Mouse (Mus musculus): Measurements from ENCODE around the gene Pex5.
"Not testable (repeated sequence)": the region's sequence is repeated elsewhere in the genome, so short reads cannot be mapped to it uniquely, and the experiment has no call there.

Gene Pex5

DNA sequence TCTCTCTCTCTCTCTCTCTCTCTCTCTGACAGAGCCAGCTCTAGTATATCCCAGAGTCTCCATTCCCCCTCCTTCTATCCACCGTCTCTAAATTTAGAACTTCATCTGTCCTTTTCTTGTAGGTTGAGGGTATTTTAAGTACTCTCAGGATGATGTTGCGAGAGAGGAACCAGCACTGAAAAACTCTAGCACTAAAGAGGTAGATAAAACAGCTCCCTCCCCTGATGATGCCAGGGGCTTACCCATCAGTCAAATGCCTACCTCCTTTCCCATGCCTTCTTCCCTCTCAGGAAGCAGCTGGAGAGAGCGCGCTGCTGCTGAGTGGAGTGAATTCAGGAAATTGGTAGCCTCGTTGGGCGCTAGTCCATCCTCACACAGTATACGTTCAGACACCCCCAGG is 12.4 kb upstream of the Pex5 start:
- no peak for DNase-seq (ENCODE audit: low read depth, low spot score)

DNA sequence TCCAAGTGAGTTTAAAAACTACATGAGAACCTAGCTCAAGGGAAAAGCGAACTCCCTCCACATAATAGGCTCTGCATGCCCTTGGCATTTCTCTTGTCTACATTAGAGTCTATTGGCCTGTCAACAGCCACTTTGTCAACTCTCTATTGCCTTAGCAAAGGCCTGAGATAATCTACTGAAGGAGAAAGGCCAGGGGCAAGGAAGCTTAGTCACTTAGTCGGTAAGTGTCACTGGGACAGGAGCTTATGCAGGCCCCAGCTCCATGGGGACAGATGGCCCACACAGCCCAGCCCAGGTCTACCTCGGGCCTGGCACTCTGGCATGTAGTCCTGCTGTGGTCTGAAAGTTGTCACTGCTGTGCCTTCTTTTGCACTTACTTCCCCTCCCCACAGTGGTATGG is 11.7 kb upstream of the Pex5 start:
- DNase-seq (ENCODE audit: low read depth, low spot score): no peak

DNA sequence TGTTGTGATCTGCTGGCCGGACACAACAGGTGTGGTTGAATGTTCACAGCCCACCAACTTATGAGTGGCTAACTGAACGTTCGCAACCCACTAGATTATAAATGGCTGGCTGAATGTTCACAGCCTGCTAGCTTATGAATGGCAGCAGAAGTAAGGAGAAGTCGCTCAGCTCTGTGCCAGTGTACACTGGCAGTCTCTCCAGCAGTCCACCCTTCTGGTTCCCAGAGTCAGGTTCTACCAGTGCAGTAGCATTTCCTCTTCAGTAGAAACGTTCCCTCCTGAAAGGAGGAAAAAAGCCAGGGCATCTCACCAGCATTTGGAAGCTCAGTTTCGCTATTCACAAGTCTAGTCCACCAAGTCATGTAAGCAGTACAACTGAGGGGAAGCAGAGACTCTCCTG is 10.7 kb upstream of the Pex5 start:
- DNase-seq (ENCODE audit: low read depth, low spot score): no peak

DNA sequence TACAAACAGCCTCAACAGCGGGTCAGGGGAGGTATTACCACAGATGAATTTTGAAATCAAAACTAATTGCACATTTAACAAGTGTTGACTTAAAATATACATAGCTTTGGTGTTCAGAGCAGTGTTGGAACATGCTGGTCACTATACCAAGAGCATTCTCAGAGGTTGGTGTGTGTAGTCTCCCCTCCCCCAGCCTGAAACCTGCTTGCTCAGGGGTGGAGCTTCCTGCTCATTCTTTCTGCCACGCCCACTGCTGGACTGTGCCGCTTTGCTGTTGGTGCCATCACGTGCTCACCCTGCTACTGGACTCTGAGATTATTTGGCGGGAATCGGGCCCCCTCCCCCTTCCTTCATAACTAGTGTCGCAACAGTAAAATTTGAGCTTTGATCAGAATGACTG is 10.2 kb upstream of the Pex5 start:
- DNase-seq (ENCODE audit: low read depth, low spot score): not testable (repeated sequence)

DNA sequence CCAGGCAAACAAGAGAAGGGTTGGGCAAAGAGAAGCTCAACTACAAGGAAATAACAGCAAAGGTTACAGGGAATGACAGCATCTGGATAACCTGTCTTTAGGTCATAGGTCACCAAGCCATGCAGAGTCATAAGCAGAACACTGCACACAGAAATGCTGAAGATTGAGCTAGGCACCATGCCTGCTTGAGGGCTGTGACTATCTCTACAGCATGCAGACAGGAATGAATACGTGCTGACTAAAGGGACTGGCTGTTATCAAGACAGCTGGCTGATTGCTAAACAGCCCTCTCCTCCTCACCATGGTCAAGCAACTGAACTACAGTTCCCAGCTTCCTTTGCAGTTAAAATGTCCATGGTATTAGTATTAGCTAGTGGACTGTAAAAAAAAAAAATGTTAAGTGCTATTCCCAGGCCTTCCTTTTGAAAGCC is 9.2 kb upstream of the Pex5 start:
- DNase-seq (ENCODE audit: low read depth, low spot score): no peak

DNA sequence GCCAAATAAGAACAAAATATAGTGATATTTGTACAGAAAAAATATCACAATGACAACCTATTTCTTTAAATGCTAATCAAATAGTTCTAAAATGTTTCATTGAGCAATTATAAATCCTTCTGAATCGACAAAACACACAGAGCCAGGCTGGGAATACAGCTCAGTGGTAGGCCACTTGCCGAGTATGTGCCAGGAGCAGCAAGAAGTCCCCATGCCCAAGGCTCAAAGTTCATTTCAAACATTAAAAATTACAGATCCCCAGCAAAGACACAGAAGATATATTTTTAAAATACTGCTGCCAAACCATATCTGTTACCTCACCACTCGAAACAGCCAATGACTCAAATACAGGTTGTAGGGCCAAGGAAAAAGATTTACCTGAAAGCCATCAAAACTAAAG is 3.8 kb upstream of the Pex5 start:
- no peak for DNase-seq (ENCODE audit: low read depth, low spot score)

DNA sequence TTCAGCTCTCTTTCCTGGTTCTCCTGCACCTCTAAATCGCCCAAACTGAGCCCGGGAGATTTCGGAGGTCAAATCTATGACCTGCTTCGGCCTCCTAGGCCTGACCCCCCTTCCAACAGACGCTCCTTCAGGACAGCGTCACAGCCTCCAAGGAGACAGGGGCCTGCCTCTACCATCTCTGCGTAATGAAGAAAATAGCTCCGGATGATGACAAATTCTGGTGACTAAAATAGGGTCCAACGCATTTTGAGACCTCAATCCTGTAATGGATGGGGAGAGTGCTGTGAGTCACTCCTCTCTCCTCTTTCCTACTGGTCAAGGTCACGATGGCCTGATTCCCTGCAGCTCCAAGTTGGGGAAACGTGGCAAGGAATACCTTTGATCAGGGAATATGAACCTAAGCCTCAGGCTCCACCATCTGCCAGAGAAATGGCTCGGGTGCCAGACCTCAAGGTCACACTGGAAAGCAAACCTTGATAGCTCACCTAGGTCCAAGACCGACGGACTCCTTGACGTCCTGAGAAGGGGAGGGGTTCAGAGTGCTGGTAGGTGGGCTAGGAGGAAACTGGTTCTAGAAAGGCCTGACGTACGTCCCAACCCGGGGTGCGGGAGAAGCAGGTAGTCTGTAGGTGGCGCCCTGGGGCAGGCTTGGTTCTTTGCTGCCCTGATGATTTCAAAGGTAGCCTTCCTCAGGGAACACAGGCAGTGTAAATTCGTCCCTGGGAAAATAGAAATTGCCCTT is 651 bp upstream of the Pex5 start:
- DNase-seq (ENCODE audit: low read depth, low spot score): peak; percentile 63

DNA sequence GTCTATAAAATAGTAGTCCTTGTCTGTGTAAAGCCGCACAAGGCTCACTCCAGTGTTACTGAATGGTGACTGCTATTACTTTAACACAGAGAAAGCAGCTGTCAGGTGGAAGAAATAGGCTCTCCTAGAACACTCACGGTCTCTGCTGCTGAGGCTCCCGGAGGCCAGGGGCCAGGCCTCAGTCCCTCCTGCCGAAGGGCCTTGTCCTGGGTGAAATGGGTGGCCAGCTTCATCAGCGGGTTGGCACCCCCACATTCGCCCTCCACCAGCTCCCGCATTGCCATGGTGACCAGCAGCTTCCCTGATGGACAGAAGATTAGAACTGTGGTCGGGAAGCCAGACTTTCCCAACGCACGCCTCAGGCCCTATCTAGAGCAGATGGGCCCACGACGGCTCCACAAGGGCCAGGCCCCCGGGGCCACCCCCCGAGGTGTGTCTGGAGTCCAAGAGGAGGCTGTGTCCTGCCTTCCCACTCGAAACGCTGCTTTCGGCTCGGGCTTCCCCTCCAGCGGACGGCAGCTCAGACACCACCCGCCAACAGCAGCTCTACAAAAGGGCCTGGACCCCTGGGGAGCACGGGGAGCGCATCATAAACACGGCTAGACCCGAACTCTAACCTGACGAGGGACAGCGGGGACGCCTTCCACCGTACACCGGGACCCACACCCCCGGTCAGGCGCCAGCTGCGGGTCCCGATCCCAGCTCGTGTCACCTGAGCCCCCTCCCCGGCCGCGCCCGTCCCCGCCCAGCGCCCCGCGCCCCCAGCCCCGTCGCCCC is 529 bp downstream of the Pex5 start:
- peak; percentile 16 for DNase-seq (ENCODE audit: low read depth, low spot score)

DNA sequence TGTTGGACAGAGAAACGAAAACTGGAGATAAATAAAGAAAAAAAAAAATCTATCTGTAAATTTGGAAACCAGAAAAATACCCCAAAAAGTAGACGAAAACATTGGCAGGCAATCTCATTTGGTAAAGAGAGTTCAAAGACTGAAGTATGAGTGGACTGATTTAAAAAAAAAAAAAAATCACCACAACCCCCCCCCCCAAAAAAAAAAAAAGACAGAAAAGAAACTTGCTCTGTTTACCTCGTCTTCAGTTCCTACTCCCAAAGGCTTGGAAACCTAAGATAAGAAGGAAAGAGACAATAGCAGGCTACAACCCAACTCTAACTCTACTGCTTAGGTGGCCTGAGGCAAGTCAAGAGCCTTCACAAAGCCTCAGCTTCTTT is 1.1 kb downstream of the Pex5 start:
- DNase-seq (ENCODE audit: low read depth, low spot score): peak; percentile 2

DNA sequence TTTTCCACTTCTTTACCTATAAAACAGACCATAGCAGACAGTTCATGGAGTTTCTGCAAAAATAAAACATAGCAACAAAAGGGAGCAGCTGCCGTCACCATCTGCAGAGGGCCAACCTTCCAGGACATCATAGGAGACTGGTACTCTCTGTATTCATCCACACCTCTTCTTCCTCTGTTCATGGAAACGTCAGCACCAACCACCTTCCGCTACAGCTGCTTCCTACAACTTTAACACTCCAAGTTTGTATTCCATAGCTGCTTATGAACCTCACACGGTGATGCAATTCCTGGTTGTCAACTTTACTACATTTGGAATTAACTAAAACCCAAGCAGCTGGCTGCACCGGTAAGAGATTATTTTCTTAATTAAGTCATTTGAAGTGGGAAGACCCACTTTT is 6.5 kb downstream of the Pex5 start:
- no peak for DNase-seq (ENCODE audit: low read depth, low spot score)

DNA sequence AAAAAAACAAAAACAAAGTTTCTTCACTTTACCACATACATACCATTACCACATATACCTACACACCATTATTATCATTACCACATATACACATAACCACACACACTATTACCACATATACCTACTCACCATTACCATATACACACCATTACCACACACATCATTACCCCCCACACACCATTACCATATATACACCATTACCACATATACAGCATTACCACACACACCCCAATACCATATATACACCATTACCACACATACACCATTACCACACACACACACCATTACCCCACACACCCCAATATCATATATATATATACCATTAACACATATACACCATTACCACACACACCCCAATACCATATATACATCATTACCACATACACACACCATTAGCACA is 7.7 kb downstream of the Pex5 start:
- DNase-seq (ENCODE audit: low read depth, low spot score): no peak

DNA sequence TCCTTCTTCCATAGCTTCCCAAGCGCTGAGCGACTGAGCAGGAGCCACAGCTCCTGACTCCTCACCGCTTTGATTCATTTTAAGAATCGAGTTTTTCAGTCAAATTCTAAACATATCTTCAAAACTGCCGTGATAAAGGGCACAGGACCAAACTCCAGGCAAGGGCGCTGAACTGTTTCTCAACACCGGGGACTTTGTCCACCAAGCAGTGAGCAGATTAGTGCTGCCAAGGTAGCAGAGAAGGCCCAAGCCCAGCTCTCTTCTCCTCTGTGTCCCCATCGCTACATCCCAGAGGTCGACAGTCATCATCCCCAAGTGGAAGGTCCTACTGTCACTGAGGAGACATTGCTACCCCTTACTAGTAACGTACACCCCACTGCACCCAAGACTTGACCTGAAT is 8.5 kb downstream of the Pex5 start:
- DNase-seq (ENCODE audit: low read depth, low spot score): no peak

DNA sequence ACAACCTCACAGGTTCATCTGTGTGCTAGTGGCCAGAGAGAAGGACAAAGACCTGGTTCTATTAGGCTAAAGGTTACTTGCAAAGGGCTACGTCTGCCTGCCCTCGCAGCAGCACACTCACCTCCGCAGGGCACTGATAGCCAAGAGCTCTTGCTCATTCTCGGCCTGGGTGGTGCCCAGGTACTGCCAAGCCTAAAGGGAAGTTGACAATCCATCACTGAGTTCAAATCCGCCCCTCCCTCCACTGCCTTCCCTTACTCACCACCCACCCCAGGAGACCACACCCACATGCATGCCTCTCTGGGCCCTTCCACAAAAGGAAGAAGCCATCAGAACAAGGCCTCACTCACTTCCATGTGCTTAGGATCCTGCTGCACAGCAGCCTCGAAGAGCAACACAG is 15.1 kb downstream of the Pex5 start:
- no peak for DNase-seq (ENCODE audit: low read depth, low spot score)

DNA sequence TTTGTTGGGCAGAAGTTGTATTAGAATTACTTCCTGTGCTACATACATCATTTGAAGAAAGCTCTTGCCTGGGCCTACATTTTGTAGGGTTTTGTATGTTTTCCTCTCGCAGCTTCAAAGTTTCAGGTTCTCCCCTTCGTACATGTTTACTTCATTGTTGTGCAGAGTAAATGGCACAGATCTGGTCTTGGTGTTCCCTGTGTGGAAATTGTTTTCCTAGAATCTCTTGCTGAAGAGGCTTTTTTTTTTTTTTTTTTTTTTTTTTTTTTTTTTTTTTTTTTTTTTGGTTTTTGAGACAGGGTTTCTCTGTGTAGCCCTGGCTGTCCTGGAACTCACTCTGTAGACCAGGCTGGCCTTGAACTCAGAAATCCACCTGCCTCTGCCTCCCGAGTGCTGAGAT is 19.9 kb downstream of the Pex5 start:
- DNase-seq (ENCODE audit: low read depth, low spot score): not testable (repeated sequence)

DNA sequence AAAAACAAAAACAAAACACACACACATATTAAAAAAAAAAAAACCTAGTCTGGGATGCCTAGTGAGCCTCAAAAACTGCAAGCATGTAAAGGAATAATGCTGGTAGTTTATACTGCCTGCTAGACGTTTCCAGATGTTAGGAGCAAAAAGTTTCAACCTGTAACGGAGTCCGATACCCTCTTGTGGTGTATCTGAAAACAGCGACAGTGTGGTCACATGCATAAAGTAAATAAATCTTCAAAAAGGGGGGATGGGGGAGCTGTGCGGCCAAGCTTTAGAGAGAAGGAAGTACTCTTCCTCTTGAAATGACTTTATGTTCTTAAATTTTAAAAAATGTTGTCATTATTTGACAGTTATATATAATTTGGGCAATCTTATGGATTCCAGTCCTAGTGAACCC is 34.7 kb downstream of the Pex5 start:
- peak; percentile 25 for DNase-seq (ENCODE audit: low read depth, low spot score)

DNA sequence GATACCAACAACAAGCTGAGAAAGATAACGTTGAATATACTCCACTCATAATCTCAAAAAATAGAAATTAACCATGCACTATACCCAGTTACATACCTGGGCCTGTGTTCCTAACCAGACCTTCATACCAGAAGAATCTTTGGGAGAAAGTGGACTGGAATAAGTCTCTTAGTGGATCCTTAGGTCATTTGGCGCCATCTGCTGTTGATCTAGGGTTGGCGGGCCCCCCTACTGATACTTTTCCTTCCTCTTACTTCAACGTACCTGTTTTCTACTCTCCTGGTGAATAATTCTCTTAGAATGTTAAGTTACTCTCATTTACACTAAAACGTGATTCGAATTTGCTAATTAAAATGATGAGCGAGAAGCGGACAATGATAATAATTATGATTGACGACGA is 35.5 kb downstream of the Pex5 start:
- peak; percentile 42 for DNase-seq (ENCODE audit: low read depth, low spot score)

DNA sequence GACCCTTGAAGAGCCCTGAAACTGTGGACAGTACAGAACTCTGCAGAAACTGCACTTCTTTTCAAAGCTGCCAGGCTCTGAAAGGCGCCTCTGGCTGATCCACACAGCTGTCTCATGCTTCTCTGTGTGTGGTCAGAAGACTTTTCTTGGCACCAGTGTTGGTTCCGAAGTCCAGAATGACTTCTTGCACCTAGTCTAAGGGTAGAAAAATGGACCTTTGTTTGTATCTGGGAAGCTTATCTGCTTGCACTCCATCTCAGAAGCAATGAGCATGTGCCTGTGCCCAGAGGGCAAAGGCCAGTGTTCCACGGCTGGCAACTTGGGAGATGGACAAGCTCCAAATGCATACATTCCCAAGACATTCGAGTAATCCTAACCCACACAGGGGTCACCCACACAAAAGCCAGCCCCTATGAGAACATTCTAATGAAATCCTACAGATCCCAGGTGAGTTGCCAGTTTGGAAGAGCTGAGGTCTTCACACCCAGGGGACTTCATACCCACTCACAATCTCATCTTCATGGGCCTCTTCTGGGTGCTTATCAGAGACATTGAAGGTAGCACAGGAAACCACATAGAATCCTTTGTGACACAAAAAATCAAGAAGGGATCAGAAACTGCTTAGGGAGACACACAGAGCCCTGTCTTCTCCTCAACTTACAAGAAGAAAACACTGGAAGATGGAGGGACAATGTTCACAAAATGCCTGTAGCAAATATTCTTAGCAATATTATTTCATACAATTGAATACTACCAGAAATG is 37.2 kb downstream of the Pex5 start:
- DNase-seq (ENCODE audit: low read depth, low spot score): no peak

DNA sequence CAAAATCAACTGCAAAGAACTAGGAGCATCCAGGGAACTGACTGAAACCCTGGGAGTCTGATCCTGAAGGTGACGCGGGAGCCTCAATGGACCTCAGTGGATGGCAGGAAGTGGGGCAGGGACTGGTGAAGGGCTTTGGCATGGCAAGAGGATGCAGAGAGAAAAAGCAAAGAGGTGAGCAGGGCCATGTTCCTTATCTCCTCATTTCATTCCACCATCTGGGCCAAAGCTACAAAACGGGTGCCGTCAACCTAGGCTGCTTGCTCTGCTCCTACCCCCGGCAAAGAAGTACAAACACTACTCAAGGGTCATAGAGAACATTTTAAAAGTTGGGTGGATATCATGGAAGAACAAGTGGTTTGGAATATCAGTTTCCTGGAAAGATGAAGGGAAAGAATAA is 38.6 kb downstream of the Pex5 start:
- DNase-seq (ENCODE audit: low read depth, low spot score): no peak

DNA sequence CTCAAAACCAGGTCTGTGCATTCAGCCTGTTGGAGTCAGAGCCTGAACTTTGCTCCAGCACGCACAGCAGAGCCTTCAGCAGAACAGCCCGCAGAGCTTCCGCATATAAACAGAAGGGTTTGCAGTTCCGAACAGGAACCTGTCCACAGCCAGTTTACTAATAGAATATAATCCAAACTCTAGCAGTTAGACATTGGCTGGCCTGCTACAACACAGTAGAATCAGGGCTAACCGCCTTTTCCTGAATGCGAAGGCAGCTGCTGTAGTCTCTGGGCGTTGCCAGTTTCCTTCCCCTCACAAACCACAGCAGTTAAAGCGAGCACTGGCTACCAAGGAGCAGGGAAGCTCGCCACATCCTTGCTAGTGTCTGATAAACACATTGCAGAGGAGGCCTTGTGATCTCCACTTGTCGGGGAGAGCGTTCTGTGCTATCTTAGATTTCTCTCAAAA is 39.4 kb downstream of the Pex5 start:
- DNase-seq (ENCODE audit: low read depth, low spot score): no peak

DNA sequence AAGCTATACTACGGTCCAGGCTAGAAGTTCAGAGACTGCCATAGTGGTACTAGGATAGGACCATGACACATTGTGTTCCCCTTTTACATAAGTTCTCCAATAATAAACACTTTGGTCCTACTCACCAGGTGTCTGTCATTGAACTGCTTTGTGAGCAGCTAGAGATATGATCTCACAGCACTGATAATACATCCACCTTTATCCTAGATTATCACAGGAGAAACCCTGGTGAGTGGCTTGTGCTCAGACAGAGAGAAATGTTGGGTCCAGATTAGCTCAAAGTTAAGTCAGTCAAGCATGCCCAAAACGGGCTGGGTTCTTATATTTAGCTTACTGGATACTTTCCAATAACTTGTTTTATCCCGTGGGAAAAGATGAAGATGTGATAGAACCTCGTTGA is 40.2 kb downstream of the Pex5 start:
- DNase-seq (ENCODE audit: low read depth, low spot score): no peak

DNA sequence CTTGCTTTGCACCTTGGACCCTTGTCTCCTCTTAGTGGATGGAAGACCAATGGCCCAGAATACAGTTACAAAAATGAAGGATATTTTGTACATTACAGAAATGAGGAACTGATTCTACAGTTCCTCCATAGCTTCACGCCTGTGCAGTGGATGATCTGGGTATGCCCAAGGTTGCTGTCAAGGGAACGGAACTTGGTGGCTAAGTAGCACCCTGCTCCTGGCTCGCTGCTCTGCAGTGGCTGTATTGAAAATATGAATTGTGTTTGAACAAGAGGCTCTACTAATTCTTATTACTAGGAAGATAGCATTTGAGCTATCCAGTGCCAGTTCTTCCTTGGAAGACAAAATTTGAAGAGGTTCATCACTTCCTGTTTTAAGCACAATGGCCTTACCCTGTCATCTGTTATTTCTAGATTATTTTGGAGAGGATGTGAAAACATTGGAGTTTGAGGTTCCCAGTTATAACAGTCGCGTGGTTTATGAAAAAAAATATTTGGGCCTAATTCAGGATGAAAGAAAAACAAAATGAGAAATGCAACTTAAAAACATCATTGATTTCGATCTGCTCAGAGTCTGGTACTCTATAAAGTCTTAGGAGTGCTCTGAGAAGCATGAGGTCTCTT is 41.2 kb downstream of the Pex5 start:
- DNase-seq (ENCODE audit: low read depth, low spot score): no peak

DNA sequence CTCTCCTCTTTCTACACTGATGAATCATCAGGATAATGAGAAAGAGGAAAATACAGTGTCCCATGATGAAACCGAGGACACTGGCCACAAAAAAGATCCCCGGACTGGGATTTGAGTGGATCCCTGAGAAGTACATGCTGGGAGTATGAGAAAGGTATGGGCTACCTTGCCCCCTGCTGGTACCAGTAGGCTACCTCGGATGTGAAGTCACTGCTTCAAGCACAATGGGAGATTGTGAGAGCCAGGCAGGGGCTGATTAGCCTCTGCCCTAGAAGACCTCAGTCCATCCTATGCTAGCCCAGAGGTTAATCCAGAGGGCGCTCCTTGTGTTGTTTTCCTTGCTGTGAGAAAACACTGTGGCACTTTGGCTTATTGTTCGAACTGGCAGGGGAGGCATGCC is 50.5 kb downstream of the Pex5 start:
- no peak for DNase-seq (ENCODE audit: low read depth, low spot score)
